Mouse (Mus musculus) kidney, embryonic 14.5 days (tissue): Measurements from ENCODE around the gene Chml. TPM values are rescaled to one million over a fixed set of nuclear protein-coding genes. Genes with fewer than 3 reads are reported as not detected.

Source experiments
- ATAC-seq: fragments of 200-750 bp; cut with Nextera tagmentation; 2 replicates; pipeline ENCODE4 v1.8.0; 2017; ENCODE audit warnings: moderate number of reproducible peaks, mild to moderate bottlenecking, moderate TSS enrichment, moderate library complexity; ENCODE audit not compliant: low FRiP score, low TSS enrichment
- H3K27ac ChIP-seq: fragments of 300-500 bp; sonication (generic); 2 replicates; pipeline ENCODE4 v1.5.1; 2014; ENCODE audit warnings: low read depth, mild to moderate bottlenecking, low read length, moderate library complexity, mixed read lengths
- H3K27me3 ChIP-seq: fragments of 300-500 bp; sonication (generic); 2 replicates; pipeline ENCODE4 v1.6.1; 2014; ENCODE audit warnings: mild to moderate bottlenecking, low read length; ENCODE audit not compliant: control insufficient read depth, insufficient read depth
- H3K36me3 ChIP-seq: fragments of 300-500 bp; sonication (generic); 2 replicates; pipeline ENCODE4 v1.6.1; 2014; ENCODE audit warnings: low read length, mixed read lengths; ENCODE audit not compliant: control insufficient read depth, insufficient read depth
- H3K4me1 ChIP-seq: fragments of 300-500 bp; sonication (generic); 2 replicates; pipeline ENCODE4 v1.6.1; 2014; ENCODE audit warnings: low read length, mixed read lengths; ENCODE audit not compliant: control insufficient read depth, insufficient read depth
- H3K4me2 ChIP-seq: fragments of 300-500 bp; sonication (generic); replicated peaks from 2 replicates; pipeline ENCODE4 v1.6.1; 2014; ENCODE audit warnings: low read depth, mild to moderate bottlenecking, low read length
- H3K4me3 ChIP-seq: fragments of 300-500 bp; sonication (generic); 2 replicates; pipeline ENCODE4 v1.5.1; 2014; ENCODE audit warnings: mild to moderate bottlenecking, low read length
- H3K9ac ChIP-seq: fragments of 300-500 bp; sonication (generic); 2 replicates; pipeline ENCODE4 v1.6.1; 2014; ENCODE audit warnings: low read depth, mild to moderate bottlenecking, low read length, moderate library complexity
- H3K9me3 ChIP-seq: fragments of 300-500 bp; sonication (generic); 2 replicates; pipeline ENCODE4 v1.6.1; 2016; ENCODE audit warnings: low read length; ENCODE audit not compliant: control insufficient read depth
- WGBS: fragments of 180-500 bp; shearing (Covaris S2); extraction: QIAGEN DNeasy Blood & Tissue Kit; methylation state at CpG from one replicate; pipeline ENCODE4 v1.1.7; 2014; 5-methylcytosine and 5-hydroxymethylcytosine counted together
- polyA plus RNA-seq: library from polyadenylated mRNA; unstranded; fragments of >200 nt; fragmentation: Nextera tagmentation; extraction: Ambion mirVana; gene quantifications from 2 replicates; pipeline ENCODE4 v1.2.1, GENCODE M21; 2014

The Chml gene
- polyA plus RNA-seq, 1 experiment from 2014 or later: 5.7 TPM

DNA sequence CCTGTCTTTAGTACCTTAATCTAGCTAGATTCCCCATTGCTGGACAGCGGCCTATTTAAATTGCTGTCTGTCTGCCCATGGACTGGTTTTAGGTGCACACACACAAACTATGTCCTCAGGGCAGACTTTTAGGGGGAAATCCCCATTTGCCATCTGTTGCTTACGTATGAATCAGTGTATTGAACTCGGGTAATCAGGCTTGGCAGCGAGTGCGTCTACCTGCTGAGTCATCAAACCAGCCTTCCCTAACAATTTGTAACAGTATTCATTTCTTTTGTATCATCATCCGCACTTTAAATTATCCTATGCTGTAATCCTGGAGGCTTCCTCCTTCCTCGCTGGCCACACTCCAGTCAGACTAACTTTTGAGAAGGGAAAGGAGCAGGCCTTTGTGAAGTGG, 22.7 kb downstream of the Chml start:
- H3K4me3 ChIP-seq: no peak overlapping the region
- no peak overlapping the region for H3K4me2 ChIP-seq
- no peak overlapping the region for H3K27ac ChIP-seq
- H3K4me1 ChIP-seq: no peaks in the 10 kb centered on the region
- WGBS: 79% methylated on average over 7 of the region's 7 CpGs
- H3K27me3 ChIP-seq: no peaks in the 10 kb centered on the region
- no peak for ATAC-seq
- H3K9me3 ChIP-seq: no peaks in the 10 kb centered on the region
- H3K9ac ChIP-seq: no peak overlapping the region
- H3K36me3 ChIP-seq: no peaks in the 10 kb centered on the region

DNA sequence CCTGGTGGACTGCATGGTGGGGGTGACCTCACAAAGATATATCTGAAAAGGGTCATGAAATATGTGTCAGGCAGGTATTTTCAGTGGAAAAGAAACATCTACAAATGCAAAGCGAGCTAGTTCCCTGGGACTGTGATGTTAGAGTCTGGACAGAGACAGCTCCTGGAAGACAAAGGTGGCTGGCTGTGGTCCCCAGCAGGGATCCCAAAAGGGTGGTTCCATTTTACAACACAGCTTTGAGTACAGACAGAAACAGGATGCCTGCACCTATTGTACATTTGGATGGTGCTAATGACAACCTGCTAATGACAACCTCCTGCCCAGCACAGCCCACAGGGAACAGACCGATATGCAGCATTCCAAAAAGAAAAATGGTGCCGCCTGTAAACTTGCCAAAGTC, 23.2 kb downstream of the Chml start:
- Histone ChIP-seq H3K27ac (no peak overlapping the region), H3K36me3 (no peaks in the 10 kb centered on the region), H3K4me1 (no peaks in the 10 kb centered on the region), H3K9ac (no peak overlapping the region), H3K9me3 (no peaks in the 10 kb centered on the region), H3K4me2 (no peak overlapping the region), H3K27me3 (no peaks in the 10 kb centered on the region), H3K4me3 (no peak overlapping the region)
- 83% methylated on average over 3 of the region's 3 CpGs for whole genome bisulfite sequencing
- no peak for ATAC-seq

DNA sequence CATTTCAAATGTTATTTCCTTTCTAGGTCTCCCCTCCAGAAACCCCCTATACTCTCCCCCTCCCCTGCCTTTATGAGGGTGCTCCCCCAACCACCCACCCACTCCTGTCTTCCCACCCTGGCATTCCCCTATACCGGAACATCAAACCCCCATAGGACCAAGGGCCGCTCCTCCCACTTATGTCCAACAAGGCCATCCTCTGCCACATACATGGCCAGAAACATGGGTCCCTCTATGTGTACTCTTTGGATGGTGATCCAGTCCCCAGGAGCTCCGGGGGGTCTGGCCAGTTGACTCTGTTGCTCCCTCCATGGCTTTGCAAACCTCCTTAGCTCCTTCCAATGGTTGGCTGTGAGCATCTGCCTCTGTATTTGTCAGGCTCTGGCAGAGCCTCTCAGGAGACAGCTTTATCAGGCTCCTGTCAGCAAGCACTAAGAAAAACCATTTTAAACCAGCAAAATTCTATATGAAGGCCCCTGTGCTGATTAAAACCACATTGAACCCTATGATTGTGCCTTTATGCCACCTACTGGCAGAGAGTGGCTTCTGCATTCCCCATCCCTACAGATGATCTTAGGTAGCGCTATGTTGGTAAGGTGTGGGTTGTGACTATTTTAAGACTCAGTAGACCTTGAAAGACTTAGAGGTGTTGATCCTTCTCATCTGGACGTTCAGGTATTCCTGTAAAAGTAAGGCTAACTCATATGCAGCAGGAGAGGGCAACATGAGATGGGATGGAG, 23.9 kb downstream of the Chml start:
- Histone ChIP-seq H3K9ac (no peak overlapping the region), H3K4me3 (no peak overlapping the region), H3K9me3 (no peaks in the 10 kb centered on the region), H3K4me1 (no peaks in the 10 kb centered on the region), H3K27me3 (no peaks in the 10 kb centered on the region), H3K4me2 (no peak overlapping the region), H3K36me3 (no peaks in the 10 kb centered on the region), H3K27ac (no peak overlapping the region)
- 80% methylated on average over 5 of the region's 5 CpGs for WGBS
- ATAC-seq: peak; percentile 65; the same call in 1 of the 2 replicates

DNA sequence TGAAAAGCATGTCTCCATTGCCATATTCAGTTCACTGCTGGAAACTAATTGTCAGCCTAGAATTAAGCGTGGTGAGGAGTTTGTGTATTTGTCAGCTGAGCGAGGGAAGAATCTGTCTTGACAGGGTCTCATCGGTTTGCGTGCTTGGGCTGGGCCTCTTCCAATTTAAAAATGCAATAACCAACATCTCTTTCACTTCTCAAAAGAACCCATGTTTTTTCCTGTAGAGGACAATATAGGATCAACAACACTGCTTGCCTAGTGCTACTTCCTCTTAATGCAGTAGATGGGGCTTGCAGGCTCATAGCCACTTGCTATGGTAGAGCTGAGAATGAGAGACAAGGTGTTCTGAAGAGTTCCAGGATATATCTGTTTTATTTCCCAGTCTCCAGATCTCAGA, 32.8 kb downstream of the Chml start:
- no peak overlapping the region for H3K4me3 ChIP-seq
- no peak for ATAC-seq
- no peaks in the 10 kb centered on the region for H3K9me3 ChIP-seq
- H3K4me1 ChIP-seq: no peaks in the 10 kb centered on the region
- H3K4me2 ChIP-seq: no peak overlapping the region
- H3K27ac ChIP-seq: no peak overlapping the region
- H3K9ac ChIP-seq: no peak overlapping the region
- WGBS: 96% methylated on average over 4 of the region's 4 CpGs
- no peaks in the 10 kb centered on the region for H3K27me3 ChIP-seq
- H3K36me3 ChIP-seq: no peaks in the 10 kb centered on the region

DNA sequence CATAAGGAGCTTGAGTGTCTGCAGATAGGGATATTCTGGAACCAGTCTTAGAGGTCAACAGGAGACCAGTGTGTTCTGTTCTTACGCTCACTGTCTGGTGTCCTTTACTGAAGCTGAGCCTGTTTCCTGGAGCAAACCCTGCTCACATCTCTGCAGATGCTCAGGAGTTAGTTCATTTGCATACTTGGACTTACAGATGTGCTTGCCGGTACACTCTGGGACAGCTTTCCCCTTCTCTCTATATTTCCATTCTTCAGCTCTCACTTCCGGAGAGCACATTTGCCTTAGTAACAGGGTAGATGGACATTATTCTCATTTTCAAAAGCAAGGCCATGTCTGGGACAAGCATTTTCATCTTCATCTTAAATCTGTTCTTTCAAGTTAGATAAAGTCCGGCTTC, 44.1 kb downstream of the Chml start:
- H3K27ac ChIP-seq: no peak overlapping the region
- no peaks in the 10 kb centered on the region for H3K36me3 ChIP-seq
- ATAC-seq: no peak
- no peak overlapping the region for H3K4me3 ChIP-seq
- 94% methylated on average over 4 of the region's 4 CpGs for WGBS
- no peaks in the 10 kb centered on the region for H3K27me3 ChIP-seq
- H3K4me2 ChIP-seq: no peak overlapping the region
- no peak overlapping the region for H3K9ac ChIP-seq
- H3K4me1 ChIP-seq: no peaks in the 10 kb centered on the region
- no peaks in the 10 kb centered on the region for H3K9me3 ChIP-seq

DNA sequence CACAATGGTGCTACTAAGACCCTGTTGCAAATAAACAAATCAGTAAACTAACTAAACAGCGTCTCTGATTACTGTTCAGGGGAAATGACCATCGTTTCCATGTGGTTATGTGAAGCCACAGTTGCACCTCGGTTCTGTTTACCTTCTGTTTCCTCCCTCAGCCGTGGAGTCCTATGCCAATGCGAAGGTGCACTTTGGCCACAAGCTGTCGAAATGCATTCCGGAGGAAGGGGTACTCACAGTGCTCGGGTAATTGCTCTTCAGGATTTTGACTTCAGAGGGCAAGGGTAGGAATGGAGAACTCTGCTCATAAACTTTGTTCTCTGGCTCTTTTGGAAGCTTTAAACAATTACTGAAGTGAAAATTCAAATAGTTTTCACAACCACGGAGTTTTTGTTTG, 45.7 kb downstream of the Chml start:
- no peak overlapping the region for H3K27ac ChIP-seq
- H3K36me3 ChIP-seq: no peaks in the 10 kb centered on the region
- H3K4me1 ChIP-seq: no peaks in the 10 kb centered on the region
- no peak overlapping the region for H3K4me3 ChIP-seq
- H3K27me3 ChIP-seq: no peaks in the 10 kb centered on the region
- H3K9me3 ChIP-seq: no peaks in the 10 kb centered on the region
- no peak overlapping the region for H3K9ac ChIP-seq
- no peak overlapping the region for H3K4me2 ChIP-seq
- ATAC-seq: no peak
- WGBS: 47% methylated on average over 9 of the region's 9 CpGs

DNA sequence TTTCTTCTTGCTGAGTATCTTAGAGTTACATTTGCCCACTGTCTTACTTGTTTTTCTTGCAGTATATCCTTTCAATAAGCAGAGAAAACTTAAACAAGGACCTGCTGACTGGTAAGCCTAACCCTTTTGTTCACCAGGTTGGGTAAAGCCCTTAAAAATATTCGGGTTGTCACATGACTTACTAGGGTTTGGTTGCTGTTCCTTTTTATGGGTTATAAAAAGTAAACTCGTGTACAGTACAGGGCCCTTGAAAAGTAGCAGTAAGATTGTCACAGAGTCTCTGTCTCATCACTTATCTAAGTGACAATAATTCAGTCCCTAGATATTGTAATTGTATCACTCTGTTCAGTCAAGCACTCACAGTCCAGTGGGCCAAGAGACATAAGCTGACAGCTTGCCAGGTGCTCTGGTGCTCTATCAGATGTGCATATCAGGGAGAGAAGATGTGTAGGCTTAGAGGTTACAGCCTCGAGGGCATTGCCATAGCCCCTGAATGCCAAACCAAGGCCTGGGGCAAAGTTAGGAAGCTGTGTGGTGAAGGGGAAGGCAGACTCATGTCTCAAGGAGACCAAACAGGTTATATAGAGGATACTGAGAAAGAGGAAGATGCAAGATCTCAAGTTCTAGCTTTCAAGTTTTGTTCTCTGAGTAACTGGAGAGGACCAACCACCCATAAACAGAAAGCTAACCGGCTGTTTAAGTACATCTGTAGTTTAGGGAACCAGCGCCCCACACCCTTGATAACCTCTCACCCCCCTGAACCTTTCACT, 49.0 kb downstream of the Chml start:
- Histone ChIP-seq H3K36me3 (no peaks in the 10 kb centered on the region), H3K27ac (no peak overlapping the region), H3K27me3 (no peaks in the 10 kb centered on the region), H3K9me3 (no peaks in the 10 kb centered on the region), H3K4me1 (no peaks in the 10 kb centered on the region), H3K9ac (no peak overlapping the region), H3K4me3 (no peak overlapping the region), H3K4me2 (no peak overlapping the region)
- WGBS: 58% methylated on average over 5 of the region's 5 CpGs
- ATAC-seq: no peak

DNA sequence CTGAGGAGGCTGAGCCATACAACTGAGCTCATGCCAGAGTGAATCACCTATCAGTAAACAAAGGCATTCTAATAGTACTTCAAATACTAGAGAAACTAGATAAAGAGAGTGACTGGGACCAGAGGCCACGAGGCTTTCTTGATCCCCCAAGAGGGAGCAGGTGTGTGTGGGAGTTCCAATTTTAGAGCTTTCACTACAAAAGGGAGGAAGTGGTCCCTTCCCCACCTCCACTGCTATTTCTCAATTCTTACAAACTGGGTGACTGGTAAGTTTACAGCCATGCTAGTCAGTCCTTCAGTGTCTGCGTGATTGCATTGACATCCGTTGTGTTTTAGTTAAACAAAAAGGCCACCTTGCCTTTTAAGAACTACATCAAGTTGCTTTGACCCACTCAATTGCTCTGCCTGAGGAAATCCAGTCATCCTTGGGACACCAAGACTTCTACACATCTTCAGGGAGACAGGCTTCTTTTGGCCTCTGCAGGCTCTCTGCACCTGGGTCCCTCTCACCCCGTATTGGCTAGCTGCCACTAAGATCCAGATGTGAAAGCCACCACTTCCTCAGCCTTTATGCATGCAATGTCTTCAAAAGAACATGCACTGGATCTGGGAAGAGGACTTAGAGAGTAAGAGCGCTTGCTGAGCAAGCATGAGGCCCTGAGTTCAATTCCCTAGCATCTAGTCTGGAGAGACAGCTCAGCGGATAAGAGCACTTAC, 52.1 kb downstream of the Chml start:
- Histone ChIP-seq H3K27me3 (no peaks in the 10 kb centered on the region), H3K4me2 (no peak overlapping the region), H3K4me1 (no peaks in the 10 kb centered on the region), H3K27ac (no peak overlapping the region), H3K9me3 (no peaks in the 10 kb centered on the region), H3K36me3 (no peaks in the 10 kb centered on the region), H3K9ac (no peak overlapping the region), H3K4me3 (no peak overlapping the region)
- ATAC-seq: no peak
- WGBS: 81% methylated on average over 6 of the region's 6 CpGs

DNA sequence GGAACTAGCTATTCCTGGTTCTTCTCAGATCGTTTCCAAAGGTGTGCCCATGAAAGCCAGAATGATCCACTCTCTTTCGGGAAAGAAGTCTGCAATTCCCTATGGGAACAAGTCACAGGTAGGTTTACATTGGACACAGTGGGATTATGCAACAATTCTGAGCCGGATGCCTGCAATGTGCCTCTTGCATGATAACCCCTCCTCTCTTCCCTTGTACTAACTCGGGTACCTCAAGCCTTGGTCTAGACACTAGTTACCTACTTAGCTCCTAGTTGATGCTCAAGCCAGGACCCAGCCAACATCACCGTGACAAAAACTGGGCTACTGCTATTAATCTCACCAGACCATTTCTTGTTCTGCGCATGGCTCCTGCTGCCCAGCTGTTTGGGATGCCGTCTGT, 53.6 kb downstream of the Chml start:
- Histone ChIP-seq H3K9ac (no peak overlapping the region), H3K4me2 (no peak overlapping the region), H3K4me3 (no peak overlapping the region), H3K36me3 (no peaks in the 10 kb centered on the region), H3K9me3 (no peaks in the 10 kb centered on the region), H3K27me3 (no peaks in the 10 kb centered on the region), H3K4me1 (no peaks in the 10 kb centered on the region), H3K27ac (no peak overlapping the region)
- ATAC-seq: no peak
- WGBS: 90% methylated on average over 7 of the region's 7 CpGs
